Mouse (Mus musculus) layer of hippocampus, adult 11-12 months (tissue): ENCODE data around the gene Dnm1.

Source experiments
- DNase-seq: peaks from one replicate; pipeline ENCODE4 v3.0.0; 2022; ENCODE audit warnings: low spot score

Gene Dnm1

DNA sequence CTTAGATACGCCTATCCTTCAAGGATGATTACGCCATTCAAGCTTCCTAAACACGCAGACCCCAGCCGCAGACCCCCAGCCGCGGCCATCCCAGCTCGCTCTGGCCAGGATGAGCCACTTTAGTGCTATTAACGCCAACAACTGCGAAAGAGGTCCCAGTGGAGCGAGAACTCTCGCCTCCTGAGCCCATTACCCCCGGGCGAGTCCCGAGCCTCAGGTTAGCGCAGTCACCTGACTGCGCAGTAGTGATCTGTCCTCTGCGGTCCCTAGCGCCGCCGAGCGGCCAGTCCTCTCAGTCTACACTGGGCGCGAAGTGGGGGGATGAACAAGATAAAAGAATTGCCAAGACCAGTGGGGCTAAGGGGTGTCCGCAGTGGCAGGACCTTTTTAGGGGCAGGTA, 8.3 kb upstream of the Dnm1 start:
- peak; percentile 83 for DNase-seq

DNA sequence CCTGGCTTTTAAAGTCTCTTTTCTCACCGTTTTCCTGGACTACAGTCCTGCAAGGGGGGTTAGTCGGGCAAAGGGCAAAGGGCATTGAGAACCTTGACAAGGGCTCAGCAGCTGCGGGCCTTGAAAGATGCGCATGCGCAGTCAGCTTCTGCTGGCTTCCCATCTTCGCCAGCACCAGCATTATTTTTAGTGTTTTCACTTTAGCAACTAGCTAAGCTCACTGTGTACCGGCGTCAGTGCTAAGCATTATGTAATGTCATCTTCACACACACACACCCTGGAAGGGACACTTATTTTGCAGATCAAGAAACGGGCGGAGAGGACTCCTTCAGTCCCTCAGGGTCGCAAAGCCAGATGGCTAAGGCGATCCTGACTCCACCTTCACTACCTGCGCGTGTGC, 7.6 kb upstream of the Dnm1 start:
- peak; percentile 83 for DNase-seq

DNA sequence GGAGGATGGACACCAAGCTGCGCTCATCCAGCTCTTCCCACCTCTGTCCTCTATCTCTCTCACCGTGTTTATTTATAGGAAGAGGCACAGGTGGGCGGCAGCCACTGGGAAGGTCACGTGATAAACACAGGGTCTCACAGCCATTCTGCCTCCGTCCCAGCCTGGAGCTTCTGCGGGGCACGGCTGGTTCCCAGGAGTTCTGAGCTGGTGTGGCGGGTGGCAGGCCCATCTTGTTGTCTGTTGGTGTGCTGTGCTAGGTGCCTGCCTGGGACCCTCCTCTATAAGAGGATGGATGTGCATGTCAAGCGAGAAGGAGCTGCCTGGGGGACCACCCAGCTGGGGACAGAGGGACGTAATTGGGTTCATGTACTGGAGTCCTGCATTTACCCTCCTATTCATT, 5.2 kb upstream of the Dnm1 start:
- DNase-seq = no peak

DNA sequence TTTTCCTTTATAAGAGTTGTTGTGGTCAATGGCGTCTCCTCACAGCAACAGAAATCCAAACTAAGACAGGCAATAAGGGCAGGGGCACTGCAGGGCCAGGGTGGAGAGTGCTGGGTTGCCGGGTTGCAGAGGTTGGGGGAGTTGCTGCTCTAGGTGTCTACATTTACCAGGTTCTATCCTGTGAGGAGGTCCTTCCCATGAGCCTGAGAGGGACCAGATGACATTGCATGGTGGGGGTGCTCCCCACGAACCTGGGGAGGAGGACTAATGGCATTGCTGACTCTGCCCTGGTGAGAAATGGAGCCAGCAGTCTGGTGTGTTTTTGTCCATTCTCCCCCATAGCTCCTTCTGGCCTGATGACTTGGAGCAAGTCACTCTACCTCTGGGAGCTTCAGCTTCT, 4.6 kb upstream of the Dnm1 start:
- no peak for DNase-seq

DNA sequence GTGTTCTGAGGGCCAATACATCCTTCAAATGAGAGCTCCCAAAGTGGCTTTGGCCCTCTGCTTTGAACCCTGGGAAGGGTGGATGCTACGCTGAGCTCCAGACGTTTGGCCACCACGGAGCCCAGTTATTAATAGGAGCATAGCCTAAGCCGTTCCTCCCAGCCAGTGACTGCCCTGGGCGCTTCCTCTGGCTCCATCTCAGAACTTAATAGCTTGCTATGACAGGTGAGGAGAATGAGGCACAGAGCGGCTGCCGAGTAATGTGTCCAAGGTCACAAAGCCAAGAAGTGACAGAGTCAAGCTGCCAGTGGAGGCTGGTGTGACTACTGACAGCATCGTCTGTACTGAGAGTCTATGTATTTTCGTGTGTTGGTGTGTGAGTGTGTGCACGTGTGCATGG, 3.1 kb upstream of the Dnm1 start:
- no peak for DNase-seq

DNA sequence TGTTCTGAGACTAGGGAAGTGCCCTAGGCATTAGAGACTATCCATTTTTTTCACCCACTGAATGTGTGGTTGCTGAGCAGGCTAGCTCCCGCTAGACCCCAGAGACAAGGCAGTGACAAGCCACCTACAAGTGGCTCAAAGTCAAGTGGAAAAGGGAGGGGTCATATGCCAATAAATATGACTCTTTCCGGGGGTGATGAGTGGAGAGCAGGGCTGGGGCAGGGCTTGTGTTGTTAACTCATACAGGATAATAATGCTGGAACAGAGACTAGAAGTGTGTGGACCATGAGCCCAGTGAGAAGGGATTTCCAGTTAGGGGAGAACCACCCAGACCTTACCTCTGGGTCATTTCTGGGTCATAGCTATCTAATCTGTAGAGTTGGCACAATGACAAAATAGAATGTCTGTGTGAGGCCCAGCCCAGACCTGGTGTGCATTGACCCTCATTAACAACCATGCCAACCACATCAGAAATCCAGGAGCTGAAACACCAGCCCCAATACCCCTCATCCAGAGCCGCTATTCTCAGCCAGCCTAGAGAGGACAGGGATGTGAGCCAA, 1.3 kb upstream of the Dnm1 start:
- no peak for DNase-seq

DNA sequence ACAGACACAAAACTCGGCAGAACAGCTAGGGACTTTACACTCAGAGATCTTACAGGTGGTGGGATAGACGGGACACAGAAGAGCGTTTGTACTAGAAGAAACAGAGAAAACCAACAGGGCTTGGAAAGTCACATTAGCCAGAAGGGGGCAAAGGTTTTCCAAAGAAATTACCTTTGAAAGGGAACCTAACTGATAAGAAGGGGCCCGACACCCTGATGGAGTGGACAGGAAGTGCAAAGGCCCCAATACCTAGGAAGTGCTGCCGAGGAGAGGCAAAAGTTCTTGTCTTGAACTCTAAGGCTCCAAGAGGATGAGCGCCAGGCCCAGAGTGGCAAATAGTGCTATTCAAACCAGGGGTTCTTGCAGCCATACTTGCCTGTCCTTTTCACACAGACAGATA, 698 bp upstream of the Dnm1 start:
- no peak for DNase-seq

DNA sequence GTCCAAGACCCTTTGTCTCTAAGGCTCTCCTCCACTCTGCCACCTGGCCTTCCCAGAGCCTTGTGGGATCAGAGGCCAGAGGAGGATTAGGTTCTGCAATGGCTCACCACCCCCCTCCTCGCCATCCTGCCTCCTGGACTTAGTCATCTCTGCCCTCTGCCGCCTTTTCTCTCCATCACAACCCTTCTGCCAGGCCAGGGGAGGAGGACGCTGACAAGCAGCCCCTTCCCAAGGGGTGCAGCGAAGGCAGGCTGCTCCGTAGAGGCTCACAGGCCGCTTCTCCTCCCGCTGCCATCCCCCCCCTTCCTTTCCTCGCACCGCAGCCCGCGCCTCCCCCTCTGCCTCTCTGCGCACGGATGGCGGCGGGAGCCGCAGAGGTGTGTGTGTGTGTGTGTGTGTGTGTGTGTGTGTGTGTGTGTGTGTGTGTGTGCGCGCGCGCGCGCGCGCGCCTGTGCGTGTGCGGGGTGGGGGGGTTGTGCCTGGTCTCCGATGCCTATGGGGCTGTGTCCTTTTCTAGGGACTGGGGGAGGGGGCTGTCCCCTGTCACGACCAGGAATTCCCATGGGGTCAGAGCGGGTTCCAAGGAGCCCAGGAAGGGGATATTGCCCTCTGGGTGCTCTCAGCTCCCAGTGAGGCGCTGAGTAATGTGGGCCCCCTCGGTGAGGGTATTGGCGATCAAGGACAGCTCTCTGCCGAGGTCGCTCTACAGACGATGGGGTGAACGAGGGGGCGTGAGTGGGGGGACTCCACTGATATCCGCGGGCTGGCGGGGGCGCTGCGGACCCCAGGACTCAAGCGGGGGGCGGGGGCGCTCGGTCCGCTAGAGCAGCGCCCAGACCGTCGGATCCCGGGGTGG, 759 bp downstream of the Dnm1 start, which contains the start of gene Ciz1:
TSS of gene Ciz1 (plus strand) at position 177 of the 856 bp plus-strand sequence.
- peak; percentile 52 for DNase-seq

DNA sequence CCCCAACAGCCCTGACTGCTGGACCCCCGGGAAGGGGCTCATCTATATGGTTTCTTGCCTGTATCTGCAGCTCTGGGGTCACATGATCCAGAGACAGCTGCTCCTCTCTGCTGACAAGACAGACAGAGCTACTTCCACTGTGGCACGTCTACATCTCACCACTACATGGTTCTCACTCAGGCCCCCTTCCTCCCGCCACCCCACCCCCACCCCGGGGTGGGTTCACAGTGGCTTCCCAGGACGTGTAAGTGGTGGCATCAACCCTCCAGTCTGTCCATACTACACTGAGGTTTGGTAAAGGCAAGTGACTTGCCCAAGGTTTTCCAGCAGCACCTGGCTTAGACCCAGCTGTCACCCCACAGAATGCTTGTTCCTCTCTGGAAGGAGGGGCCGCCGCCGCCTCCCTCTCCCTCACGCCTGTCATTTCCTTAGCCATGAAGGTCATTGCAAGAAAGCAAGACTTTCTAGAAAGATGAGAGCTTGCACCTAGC, 1.6 kb downstream of the Dnm1 start:
- no peak for DNase-seq

DNA sequence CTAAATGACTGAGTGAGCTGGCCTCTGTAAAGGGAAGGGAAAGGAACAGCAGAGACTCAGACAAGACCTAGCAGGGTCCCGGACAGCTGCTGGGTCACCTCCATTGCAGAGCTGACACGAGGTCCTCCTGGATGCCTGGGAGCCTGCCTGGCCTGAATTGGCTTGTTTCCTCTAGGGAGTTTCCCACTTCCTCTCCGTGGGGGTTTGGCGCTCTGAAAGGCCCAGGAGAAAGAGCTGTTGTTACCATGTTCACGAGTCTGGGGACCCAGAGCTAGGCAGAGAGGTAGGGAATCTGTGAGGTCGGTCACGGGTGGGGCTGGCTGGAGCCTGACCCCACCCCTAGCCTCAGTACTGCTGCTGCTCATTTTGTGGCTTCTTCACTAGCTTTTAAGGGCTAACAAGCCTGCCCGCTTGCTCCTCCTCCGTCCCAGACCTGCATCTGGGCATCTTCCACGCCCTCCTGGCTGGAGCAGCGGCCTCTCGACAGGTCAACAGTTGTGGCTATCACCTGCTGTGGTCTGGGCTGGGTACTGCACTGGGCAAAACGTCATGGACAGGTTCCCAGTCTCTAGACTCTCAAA, 2.6 kb downstream of the Dnm1 start:
- DNase-seq = no peak

DNA sequence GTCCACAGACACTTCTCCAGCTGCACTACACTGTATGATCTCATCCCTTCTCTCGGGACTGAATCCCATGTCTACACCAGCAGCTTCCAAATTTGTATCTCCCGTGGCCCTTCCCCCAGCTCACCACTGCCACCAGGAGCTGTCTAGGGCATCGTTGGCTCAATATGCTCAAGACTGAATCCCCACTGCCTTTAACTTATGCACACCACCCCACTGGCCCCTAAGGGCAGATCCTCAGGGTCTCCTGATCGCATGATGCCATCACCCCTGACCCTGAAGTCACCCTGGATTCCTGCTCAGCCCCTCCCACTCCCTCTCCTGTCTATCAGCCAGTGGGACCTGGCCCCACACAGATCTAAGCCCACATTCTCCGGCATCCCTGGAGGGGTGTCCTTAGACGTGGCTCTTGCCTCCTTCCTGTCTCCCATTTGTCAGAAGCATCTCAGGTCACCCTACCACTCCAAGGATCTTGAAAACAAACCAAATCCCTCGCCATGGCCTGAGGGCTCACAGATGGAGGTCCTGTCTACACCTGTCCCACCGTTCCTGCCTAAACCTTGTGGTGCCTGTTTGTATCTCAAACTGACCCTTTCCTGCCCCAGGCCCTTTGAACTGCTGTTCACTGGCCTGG, 3.4 kb downstream of the Dnm1 start:
- no peak for DNase-seq

DNA sequence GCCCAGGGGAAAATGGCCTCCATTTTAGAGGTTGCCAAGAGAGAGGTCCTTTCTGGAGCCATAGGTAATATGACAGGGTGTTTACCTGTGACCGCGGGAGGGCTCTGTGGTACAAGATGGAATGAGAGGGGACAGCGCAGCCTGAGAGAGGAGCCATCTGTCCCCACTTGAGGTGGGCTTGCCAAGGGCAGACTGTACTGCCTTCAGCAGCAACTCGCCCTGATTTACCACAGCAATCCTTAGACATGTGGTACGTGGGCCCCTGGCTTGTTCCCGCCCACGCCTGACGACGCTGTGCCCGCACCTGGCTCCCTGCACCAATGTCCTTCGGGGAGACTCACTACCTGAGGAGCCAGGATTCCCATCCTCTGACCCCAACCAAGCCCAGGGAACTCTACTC, 4.8 kb downstream of the Dnm1 start:
- DNase-seq = peak; percentile 64

DNA sequence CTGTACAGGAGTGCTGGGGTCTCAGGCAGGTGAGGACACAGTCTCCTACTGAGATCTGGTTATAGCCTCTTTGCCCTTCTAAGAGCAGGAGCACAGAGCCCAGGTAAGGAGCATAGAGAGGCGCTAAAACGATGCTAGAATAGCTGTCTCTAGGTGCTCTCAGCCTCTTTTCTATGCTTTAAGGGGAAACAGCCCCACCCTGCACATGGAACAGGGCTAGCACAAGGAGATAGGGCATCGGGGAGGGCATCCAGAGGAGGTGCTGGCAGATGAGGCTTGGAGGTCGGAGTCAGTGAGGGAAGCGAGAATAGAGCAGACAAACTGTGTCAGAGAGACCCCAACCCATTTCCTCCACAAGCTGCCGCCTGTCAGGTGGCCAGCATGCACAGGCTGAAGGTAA, 6.1 kb downstream of the Dnm1 start:
- no peak for DNase-seq

DNA sequence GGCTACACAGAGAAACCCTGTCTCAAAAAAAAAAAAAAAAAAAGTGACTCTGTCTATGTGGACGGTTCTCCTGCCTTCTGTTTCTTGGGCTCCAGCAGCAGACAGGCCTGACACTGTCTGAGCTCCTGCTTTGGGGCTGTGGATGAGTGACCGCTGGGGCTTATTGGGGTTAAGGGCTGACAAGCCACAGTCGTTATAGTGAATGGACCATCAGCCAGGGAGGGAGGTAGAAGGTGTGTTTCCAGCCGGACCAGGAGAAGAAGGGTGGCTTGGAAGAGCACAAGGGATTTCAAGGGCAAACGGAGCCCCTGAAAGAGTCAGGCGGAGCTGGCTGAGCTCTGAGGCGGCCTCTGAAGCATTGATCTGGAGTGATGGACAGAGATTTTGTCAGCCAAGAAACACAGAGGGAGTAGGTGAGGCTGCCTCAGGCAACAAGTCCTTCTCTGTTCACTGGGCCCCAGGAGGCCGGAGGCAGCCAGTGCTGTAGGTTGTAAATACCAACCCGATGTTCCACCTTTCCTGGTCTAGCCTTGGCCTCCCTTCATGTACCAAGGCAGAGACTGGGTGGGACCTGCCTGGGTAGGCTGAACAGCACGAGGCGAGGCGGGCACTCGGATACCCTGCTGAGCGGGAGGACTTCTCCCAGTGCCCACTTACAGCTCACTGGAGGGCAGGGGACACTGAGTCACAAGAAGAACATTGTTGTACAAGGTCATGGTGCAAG, 8.4 kb downstream of the Dnm1 start:
- DNase-seq = no peak

DNA sequence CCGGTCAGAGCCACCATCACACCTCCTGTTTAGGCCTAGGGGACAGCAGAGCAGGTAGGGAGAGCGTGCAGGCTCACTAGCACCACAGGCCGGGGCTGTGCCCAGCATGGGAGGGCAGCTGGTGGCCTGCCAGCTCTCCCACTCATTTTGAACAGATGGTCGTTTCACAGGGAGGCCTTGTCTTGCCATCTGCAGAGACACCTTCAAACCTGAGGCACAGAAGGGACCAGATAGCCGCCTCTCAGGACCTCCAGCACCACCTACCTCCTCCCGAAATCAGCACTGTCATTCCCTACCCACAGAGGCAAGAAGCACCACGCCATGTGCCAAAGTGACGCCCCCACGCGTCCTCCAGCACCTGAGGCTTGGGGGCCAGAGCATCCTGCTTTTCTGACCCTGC, 9.1 kb downstream of the Dnm1 start:
- no peak for DNase-seq

DNA sequence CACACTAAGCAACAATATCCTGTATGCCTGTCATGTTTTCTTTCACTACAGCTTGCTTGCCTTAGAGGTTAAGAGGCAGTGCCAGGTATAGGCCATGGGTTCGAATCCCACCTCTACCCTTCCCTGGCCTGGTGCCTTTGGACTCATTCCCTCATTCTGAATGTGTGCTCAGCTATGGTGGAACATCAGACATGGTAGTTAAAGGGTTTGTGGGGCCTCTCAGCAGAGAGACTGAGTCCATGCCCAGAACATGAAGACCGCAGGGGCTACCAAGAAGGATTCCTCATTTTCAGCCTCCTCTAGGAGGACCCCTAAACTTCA, 9.8 kb downstream of the Dnm1 start:
- DNase-seq = no peak

DNA sequence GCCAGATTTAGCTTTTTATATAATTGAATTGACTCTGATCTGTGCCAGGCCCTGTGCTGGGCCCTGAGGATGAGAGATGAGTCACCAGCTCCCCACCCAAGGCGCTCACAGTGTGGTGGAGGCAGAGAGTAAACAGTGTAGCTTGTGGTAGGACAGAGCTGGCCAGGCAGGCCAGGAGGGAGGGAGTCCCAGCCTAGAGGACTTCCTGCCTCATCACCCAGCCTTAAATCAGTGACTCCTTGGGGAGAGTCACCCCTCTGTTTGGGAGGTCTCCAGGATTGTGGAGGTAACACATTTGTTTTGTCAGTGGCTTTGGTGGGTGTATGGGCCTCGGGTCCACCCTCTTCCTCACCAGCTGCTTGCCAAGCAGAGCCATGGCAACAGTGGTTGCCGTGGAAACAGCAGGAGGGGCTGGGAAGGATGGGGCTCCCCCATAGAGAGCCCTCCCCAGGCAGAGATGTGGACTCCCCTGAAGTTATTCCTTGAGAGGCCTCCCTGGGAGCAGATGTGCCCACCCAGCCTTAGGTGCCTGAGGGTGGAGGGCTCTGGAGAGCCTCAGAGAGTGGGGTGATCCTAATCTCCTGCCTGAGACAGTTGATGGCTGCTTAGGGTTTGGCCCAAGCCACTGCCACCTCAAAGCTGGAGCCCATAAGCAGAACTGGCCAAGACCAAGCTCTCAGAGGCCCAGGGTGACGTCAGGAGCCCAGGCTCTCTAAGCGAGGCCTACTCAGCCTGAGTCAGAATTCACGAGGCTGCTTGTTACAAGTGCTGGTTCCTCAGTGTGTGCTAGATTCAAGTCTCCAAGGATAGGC, 10.4 kb downstream of the Dnm1 start:
- DNase-seq = peak; percentile 71

DNA sequence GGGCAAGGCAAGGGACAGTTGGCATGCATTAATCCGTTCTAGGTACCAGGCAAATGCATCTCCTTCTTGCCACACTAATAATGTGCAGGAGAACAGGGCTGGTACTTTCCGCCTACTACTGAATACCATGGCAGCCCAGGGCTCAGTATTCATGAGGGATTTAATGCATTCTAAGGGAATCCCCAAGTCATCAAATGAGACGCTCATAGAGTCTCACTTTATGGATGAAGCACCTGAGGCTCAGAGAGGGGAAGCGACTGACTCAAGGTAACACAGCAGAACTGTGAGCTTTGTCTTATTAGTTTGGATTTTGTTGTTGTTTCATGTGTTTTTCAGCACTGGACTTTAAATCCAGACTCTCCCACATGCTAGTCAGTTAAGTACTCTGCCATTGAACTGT, 11.1 kb downstream of the Dnm1 start:
- DNase-seq = no peak

DNA sequence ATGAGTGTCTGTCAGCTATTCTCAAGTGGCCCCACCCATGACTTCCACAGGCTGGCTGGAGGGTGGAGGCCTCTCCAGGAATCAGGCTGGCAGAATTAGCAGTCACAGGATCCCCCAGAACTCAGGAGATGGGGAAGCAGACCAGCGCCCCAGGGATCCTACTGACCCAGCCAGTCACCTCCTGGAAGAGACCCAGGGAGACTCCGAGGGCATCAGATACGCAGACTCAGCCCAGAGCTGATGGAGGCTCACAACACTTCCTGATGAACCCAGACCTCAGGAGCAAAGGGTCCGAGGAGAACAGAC, 11.6 kb downstream of the Dnm1 start:
- DNase-seq = no peak

DNA sequence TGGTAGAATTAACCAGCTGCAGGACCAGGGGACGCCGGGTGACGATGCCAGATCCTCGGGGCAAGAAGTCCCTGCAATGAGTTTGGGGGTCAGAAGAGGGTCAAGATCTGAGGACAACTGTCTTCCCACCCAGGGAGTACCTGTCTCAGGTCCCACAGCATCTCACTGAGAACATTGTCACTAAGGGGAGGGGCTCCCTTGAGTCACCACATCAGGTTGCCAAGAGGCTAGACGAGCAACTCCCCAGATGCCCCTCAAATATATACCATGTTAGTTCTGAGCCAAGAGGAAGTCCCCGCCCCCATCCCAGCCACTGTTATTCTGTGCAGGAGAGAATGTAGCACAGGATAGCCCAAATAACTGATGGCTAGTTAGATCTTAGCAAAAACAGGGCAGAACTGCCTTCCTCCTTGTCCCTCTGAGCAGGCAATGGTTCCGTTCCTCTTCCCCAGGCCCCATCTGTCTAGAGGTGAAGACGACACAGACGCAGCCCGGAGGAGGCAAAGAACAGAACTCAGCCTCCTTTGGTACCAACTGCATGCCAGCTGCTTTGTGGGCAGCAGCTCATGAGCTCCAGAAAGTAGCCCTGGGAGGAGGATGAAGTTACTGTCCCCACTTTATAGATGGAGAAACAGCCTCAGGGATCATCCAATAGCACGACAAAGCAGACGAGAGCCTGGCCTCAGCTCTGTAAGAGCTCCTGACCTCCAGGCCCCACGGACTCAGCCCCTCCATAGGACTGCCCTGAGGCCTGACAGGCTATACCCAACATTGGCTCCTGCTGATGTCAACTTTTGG, 12.1 kb downstream of the Dnm1 start:
- peak; percentile 59 for DNase-seq
